Mouse (Mus musculus): ENCODE measurements around the gene Pstk. TPM values are rescaled to one million over a fixed set of nuclear protein-coding genes. Genes with fewer than 3 reads are reported as not detected.

Pstk gene
- polyA plus RNA-seq, 1 experiment from 2014 or later: 51.5 TPM

- no peak overlapping the region for H3K27ac ChIP-seq
- no peaks in the 10 kb centered on the region for H3K27me3 ChIP-seq
- no peaks in the 10 kb centered on the region; the same call in none of the 2 replicates for H3K36me3 ChIP-seq (replicated peaks)
- no peaks in the 10 kb centered on the region for H3K9me3 ChIP-seq
- no peaks in the 10 kb centered on the region for H3K4me1 ChIP-seq
- H3K4me2 ChIP-seq: no peak overlapping the region
- no peak for ATAC-seq (ENCODE audit: low FRiP score)
- WGBS: 88% methylated on average over 2 of the region's 2 CpGs
- no peak overlapping the region for H3K9ac ChIP-seq
- H3K4me3 ChIP-seq (replicated peaks): no peak overlapping the region
These were observed 54.0 kb downstream of the Pstk start for GRCm38 (mm10) chr7:131424912-131425311.

- ATAC-seq (ENCODE audit: low FRiP score): no peak
- whole genome bisulfite sequencing: 87% methylated on average over 5 of the region's 5 CpGs
- Histone ChIP-seq H3K9me3 (no peaks in the 10 kb centered on the region), H3K4me1 (no peaks in the 10 kb centered on the region), H3K27ac (no peak overlapping the region), H3K9ac (no peak overlapping the region), H3K4me3 (replicated peaks) (no peak overlapping the region), H3K4me2 (no peak overlapping the region), H3K36me3 (replicated peaks) (peaks cover 7% of the 10 kb centered on the region), H3K27me3 (no peaks in the 10 kb centered on the region)
These were observed 56.4 kb downstream of the Pstk start for GRCm38 (mm10) chr7:131427331-131427730.

GRCm38 (mm10) chr7:131432244-131432643, 61.3 kb downstream of the Pstk start:
- WGBS: 7% methylated on average over 1 of the region's 1 CpGs
- Histone ChIP-seq H3K36me3 (replicated peaks) (peaks cover 11% of the 10 kb centered on the region), H3K4me3 (replicated peaks) (no peak overlapping the region), H3K27me3 (no peaks in the 10 kb centered on the region), H3K9ac (no peak overlapping the region), H3K4me1 (no peaks in the 10 kb centered on the region), H3K27ac (no peak overlapping the region), H3K4me2 (no peak overlapping the region), H3K9me3 (no peaks in the 10 kb centered on the region)
- ATAC-seq (ENCODE audit: low FRiP score): no peak

- H3K36me3 ChIP-seq (replicated peaks): peaks cover 11% of the 10 kb centered on the region; the same call in 1 of the 2 replicates
- 73% methylated on average over 1 of the region's 1 CpGs for WGBS
- H3K4me3 ChIP-seq (replicated peaks): no peak overlapping the region
- no peaks in the 10 kb centered on the region for H3K4me1 ChIP-seq
- no peak overlapping the region for H3K27ac ChIP-seq
- no peaks in the 10 kb centered on the region for H3K9me3 ChIP-seq
- no peaks in the 10 kb centered on the region for H3K27me3 ChIP-seq
- H3K4me2 ChIP-seq: no peak overlapping the region
- H3K9ac ChIP-seq: no peak overlapping the region
- no peak for ATAC-seq (ENCODE audit: low FRiP score)
These were observed 63.3 kb downstream of the Pstk start for GRCm38 (mm10) chr7:131434276-131434675.

GRCm38 (mm10) chr7:131437051-131437450, 66.1 kb downstream of the Pstk start:
- Histone ChIP-seq H3K27ac (no peak overlapping the region), H3K4me1 (no peaks in the 10 kb centered on the region), H3K9me3 (no peaks in the 10 kb centered on the region), H3K9ac (no peak overlapping the region), H3K36me3 (replicated peaks) (peaks cover 4% of the 10 kb centered on the region; the same call in 1 of the 2 replicates), H3K4me2 (no peak overlapping the region), H3K27me3 (no peaks in the 10 kb centered on the region), H3K4me3 (replicated peaks) (no peak overlapping the region)
- ATAC-seq (ENCODE audit: low FRiP score): no peak
- WGBS: 65% methylated on average over 3 of the region's 3 CpGs

Other genes starting within 250 kb of the Pstk start
- not detected in 2 replicates for gene 4933402N03Rik, start 224.8 kb upstream of the Pstk start, polyA plus RNA-seq (2016; fragmentation: Nextera tagmentation; extraction: Ambion mirVana)
- not detected in 2 replicates for gene 5430419D17Rik, start 196.7 kb upstream of the Pstk start, polyA plus RNA-seq (2016; fragmentation: Nextera tagmentation; extraction: Ambion mirVana)
- not detected in 2 replicates for gene Cuzd1, start 48.8 kb upstream of the Pstk start, polyA plus RNA-seq (2016; fragmentation: Nextera tagmentation; extraction: Ambion mirVana)
- gene Fam24b, start 41.6 kb upstream of the Pstk start, polyA plus RNA-seq (2016; fragmentation: Nextera tagmentation; extraction: Ambion mirVana): not detected in 2 replicates
- gene Fam24a, start 37.3 kb upstream of the Pstk start, polyA plus RNA-seq (2016; fragmentation: Nextera tagmentation; extraction: Ambion mirVana): not detected in 2 replicates
- gene 2310057M21Rik, start 8.4 kb upstream of the Pstk start, polyA plus RNA-seq (2016; fragmentation: Nextera tagmentation; extraction: Ambion mirVana): 17.3 and 20.8 TPM in 2 replicates
- gene Ikzf5, start 39.4 kb downstream of the Pstk start, polyA plus RNA-seq (2016; fragmentation: Nextera tagmentation; extraction: Ambion mirVana): 20.7 and 22.6 TPM in 2 replicates
- gene Acadsb, start 39.5 kb downstream of the Pstk start, polyA plus RNA-seq (2016; fragmentation: Nextera tagmentation; extraction: Ambion mirVana): 84.0 and 87.5 TPM in 2 replicates
- gene Hmx3, start 171.7 kb downstream of the Pstk start, polyA plus RNA-seq (2016; fragmentation: Nextera tagmentation; extraction: Ambion mirVana): 0.64 and 0.79 TPM in 2 replicates
- 0.96 and 1.6 TPM in 2 replicates for gene Hmx2, start 177.6 kb downstream of the Pstk start, polyA plus RNA-seq (2016; fragmentation: Nextera tagmentation; extraction: Ambion mirVana)
- gene Bub3, start 189.1 kb downstream of the Pstk start, polyA plus RNA-seq (2016; fragmentation: Nextera tagmentation; extraction: Ambion mirVana): 247 and 249 TPM in 2 replicates